14 mouse cellular contexts compared by ENCODE assay signal in the genomic region with DNA sequence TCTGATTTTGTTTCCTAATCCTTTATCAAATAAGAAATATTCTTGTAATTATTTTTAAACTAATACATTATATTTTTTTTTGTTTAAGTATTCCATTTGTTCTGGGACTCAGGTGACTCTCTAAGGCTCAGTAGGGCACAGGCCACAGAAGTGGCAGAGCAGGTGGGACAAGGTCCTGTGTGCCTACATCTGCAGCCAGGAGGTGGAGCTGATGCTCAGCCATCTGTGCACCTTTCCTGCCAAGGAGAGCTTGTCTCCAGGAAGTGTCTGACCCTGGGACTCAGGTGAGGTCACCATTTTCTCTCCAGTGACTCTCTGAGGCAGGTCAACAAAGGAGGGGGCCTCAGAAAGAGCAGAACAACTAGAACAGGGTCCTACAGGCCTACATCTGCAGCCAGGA.
DNase-seq lines count a peak whose midpoint lies in the region; ATAC-seq lines count a peak whose summit lies in the region.
"Had no signal": no experiment of that assay in that cellular context is flagged by ENCODE, and none has a peak within 500 bp of the region (broad histone marks: within the 10 kb centered on the region; RNA-seq: fewer than 3 reads in every experiment).

No protein-coding gene starts in this region.

- H3K9me3 ChIP-seq in midbrain, embryonic 13.5 days = no peaks in the 10 kb centered on the region
- H3K9me3 ChIP-seq in midbrain, embryonic 16.5 days (replicated peaks; ENCODE audit: control insufficient read depth, low read length, poor library complexity, severe bottlenecking) = no peaks in the 10 kb centered on the region
- no peaks in the 10 kb centered on the region for H3K9me3 ChIP-seq in intestine, embryonic 14.5 days (ENCODE audit: control insufficient read depth, low read length)

- H3K4me2 ChIP-seq in midbrain, embryonic 13.5 days (replicated peaks) = no peak overlapping the region
- H3K4me2 ChIP-seq in midbrain, embryonic 16.5 days (ENCODE audit: low read length) = no peak overlapping the region
- H3K4me2 ChIP-seq in intestine, embryonic 14.5 days (ENCODE audit: low read length) = no peak overlapping the region

- no peaks in the 10 kb centered on the region for H3K27me3 ChIP-seq in midbrain, embryonic 13.5 days
- H3K27me3 ChIP-seq in midbrain, embryonic 16.5 days (ENCODE audit: control insufficient read depth, insufficient read depth, low read depth, low read length) = no peaks in the 10 kb centered on the region
- H3K27me3 ChIP-seq in intestine, embryonic 14.5 days (replicated peaks; ENCODE audit: control insufficient read depth, insufficient read depth, low read length) = no peaks in the 10 kb centered on the region

- no peak overlapping the region for H3K9ac ChIP-seq in midbrain, embryonic 13.5 days (replicated peaks)
- no peak overlapping the region for H3K9ac ChIP-seq in midbrain, embryonic 16.5 days (ENCODE audit: low read depth, low read length)
- H3K9ac ChIP-seq in intestine, embryonic 14.5 days (ENCODE audit: low read length) = no peak overlapping the region
- H3K9ac ChIP-seq: forebrain, postnatal 0 days; liver, embryonic 14.5 days had no signal

- H3K4me3 ChIP-seq in midbrain, embryonic 13.5 days (replicated peaks) = no peak overlapping the region
- no peak overlapping the region for H3K4me3 ChIP-seq in midbrain, embryonic 16.5 days (ENCODE audit: low read depth, low read length)
- no peak overlapping the region for H3K4me3 ChIP-seq in intestine, embryonic 14.5 days (ENCODE audit: low read depth, low read length)

- peak; percentile 0 to 1 for DNase-seq in kidney, adult 8-10 months
- DNase-seq in kidney, adult 11 months = no peak
- no peak for DNase-seq in intestine, embryonic 14.5 days (ENCODE audit: low spot score)
- DNase-seq in urinary bladder, postnatal 14 days (ENCODE audit: low spot score) = peak; percentile 59
- DNase-seq in adrenal gland, adult 8-10 months = no peak
- DNase-seq in spleen, postnatal 36 days (ENCODE audit: low spot score in 2 of 2) = no peak
- DNase-seq: forebrain, postnatal 0 days; gastrocnemius, postnatal 25 days; heart, postnatal 10 days; right cerebral cortex, postnatal 4 days had no signal

- H3K4me1 ChIP-seq in midbrain, embryonic 13.5 days (replicated peaks) = no peaks in the 10 kb centered on the region
- H3K4me1 ChIP-seq in midbrain, embryonic 16.5 days (ENCODE audit: control insufficient read depth, insufficient read depth, low read length) = no peaks in the 10 kb centered on the region
- no peaks in the 10 kb centered on the region; the same call in 1 of the 2 replicates for H3K4me1 ChIP-seq in intestine, embryonic 14.5 days (replicated peaks; ENCODE audit: control insufficient read depth, insufficient read depth, low read length)

- H3K36me3 ChIP-seq in midbrain, embryonic 13.5 days = no peaks in the 10 kb centered on the region
- no peaks in the 10 kb centered on the region for H3K36me3 ChIP-seq in midbrain, embryonic 16.5 days (ENCODE audit: control insufficient read depth, insufficient read depth, low read length)
- H3K36me3 ChIP-seq in intestine, embryonic 14.5 days (ENCODE audit: control insufficient read depth, insufficient read depth, low read length) = no peaks in the 10 kb centered on the region

- peak; percentile 43; the same call in 1 of the 2 replicates for ATAC-seq in midbrain, embryonic 13.5 days
- ATAC-seq in midbrain, embryonic 16.5 days = no peak
- peak; percentile 72; the same call in 1 of the 2 replicates for ATAC-seq in intestine, embryonic 14.5 days (replicated peaks; ENCODE audit: low FRiP score, low TSS enrichment, low read depth)
- ATAC-seq: forebrain, postnatal 0 days; hindbrain, embryonic 16.5 days had no signal

- H3K27ac ChIP-seq in midbrain, embryonic 13.5 days = no peak overlapping the region
- H3K27ac ChIP-seq in midbrain, embryonic 16.5 days (ENCODE audit: low read length) = no peak overlapping the region
- H3K27ac ChIP-seq in intestine, embryonic 14.5 days (ENCODE audit: low read depth) = no peak overlapping the region
- H3K27ac ChIP-seq: liver, embryonic 14.5 days had no signal

Comparison
In these comparisons a context has a peak if more than half of its experiments do, and no peak if none do; other contexts are left out.
1. DNase-seq: peak in kidney, adult 8-10 months (2 of 2) and urinary bladder, postnatal 14 days (single experiment); none in kidney, adult 11 months (single experiment), intestine, embryonic 14.5 days (single experiment), adrenal gland, adult 8-10 months (single experiment) and spleen, postnatal 36 days (0 of 2).